Mouse (Mus musculus) large intestine, adult 2 months (tissue): ENCODE results near the gene Ptp4a2. TPM values are rescaled to one million over a fixed set of nuclear protein-coding genes. Genes with fewer than 3 reads are reported as not detected.
"Not testable (repeated sequence)": the region's sequence is repeated elsewhere in the genome, so short reads cannot be mapped to it uniquely, and the experiment has no call there.

Source experiments
- DNase-seq: peaks from one replicate; pipeline ENCODE4 v3.0.0-alpha.2; 2012; ENCODE audit warnings: low read depth, low spot score
- WGBS: fragments of 180-500 bp; shearing (Covaris S2); methylation state at CpG from one replicate; pipeline ENCODE4 v1.1.7; 2018; 5-methylcytosine and 5-hydroxymethylcytosine counted together
- polyA plus RNA-seq: library from polyadenylated mRNA; depleted of rRNA; stranded (reverse); fragments of >200 nt; gene quantifications from 2 replicates; pipeline ENCODE4 v1.2.3, GENCODE M21; 2012

Gene Ptp4a2
- polyA plus RNA-seq, 1 experiment, result 37.8 TPM

- 68% methylated on average over 7 of the region's 7 CpGs for WGBS
- no peak for DNase-seq
Observed at GRCm38 (mm10) chr4:129835296-129835695, 24.3 kb downstream of the Ptp4a2 start.

DNA sequence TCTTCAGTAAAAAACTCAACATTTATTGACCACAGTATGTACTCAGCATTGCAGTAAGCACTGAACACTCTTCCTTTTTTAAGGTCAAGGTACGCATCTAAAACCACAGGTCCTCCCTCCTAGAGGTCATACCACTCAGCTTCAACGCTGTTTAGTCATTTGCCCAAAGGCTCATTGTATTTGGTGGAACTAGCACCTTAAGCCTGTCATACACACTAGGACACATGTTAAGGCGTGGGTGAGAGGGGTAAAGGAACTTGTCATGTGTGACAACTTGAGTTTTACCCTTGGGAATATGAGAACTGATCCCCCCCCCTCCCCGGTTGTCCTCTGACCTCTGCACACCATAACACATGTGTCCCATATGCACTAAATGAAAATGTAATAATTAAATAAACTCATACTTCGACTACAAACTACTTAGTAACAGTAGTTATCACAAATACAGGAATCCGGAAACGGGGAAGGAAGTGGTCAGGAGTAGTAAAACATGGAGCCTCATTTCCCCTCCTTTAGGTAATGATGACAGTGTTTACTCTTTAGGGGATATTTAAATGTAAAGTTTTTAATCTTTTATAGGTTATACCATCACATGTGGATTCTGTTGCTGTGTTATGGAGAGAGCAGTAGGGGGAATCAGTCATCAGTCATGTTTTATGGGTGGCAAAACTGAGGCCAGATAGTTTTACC, 29.0 kb downstream of the Ptp4a2 start:
- 79% methylated on average over 7 of the region's 7 CpGs for WGBS
- DNase-seq, result no peak

DNA sequence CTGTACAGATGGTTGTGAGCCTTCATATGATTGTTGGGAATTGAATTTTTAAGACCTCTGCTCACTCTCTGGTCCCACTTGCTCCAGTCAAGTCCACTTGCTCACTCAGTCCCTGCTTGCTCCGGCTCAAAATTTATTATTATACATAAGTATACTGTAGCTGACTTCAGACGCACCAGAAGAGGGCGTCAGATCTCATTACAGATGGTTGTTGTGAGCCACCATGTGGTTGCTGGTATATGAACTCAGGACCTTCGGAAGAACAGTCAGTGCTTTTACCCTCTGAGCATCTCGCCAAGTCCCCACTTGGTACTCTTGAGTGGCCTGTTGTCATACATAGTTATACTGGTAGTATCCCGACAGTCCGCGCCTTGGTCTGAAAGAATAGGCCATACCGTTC, 35.8 kb downstream of the Ptp4a2 start:
- no peak for DNase-seq
- WGBS, result 82% methylated on average over 9 of the region's 9 CpGs

DNA sequence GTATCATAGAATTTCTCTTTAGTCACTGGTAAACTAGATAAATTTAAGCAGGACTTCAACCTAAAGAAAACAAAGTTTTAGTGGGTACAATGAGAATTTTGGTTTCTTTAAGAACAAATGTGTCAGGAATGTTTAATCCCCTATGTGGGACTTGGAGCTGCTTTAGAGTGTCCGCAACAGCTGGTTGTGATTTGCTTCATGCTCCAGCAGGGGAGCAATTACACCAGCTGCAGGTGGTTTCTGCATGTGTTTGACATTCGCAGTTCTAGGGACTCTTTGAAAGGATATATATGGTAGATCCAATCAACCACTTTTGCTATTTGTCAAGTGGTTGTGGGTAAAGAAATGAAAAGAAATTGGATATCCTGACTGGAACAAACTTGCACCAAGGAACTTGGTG, 39.5 kb downstream of the Ptp4a2 start:
- 96% methylated on average over 2 of the region's 2 CpGs for whole genome bisulfite sequencing
- DNase-seq, result no peak

DNA sequence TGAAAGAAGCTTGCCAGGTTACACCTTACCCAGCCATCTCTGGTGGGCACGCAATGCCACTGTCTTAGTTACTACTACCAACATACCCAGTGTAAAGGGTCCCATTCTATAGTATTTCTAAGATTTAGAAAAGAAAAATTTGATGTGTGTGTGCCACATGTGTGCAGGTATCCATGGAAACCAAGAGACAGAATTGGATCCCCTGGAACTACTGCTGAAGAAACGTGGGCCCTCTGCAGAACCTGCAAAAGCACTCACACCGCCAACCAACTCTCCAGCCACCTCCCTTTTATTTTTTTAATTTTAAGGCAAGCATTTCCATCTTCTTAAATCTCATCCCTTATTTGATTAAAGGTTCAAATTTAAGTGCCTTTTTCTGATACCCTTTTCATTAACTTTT, 40.8 kb downstream of the Ptp4a2 start:
- DNase-seq, result no peak
- 84% methylated on average over 3 of the region's 3 CpGs for WGBS

DNA sequence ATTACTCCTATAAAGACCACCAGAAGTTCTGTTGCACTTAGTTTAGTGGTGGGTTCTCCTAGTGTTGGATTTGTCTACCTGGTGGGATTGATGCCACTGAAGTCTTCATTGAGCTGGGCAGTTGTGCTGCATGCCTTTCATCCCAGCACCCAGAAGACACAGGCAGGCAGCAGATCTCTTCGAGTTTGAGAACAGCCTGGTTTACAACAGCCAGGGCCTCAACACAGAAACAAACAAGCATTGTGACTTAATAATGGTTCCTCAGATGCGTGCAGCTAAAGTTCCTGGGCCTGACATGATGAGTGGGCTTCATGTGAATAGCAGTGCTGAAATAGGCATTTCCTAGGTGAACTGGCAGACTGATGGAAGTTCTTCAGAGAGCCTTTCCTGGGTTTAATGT, 42.0 kb downstream of the Ptp4a2 start:
- no peak for DNase-seq
- 54% methylated on average over 2 of the region's 2 CpGs for WGBS

DNA sequence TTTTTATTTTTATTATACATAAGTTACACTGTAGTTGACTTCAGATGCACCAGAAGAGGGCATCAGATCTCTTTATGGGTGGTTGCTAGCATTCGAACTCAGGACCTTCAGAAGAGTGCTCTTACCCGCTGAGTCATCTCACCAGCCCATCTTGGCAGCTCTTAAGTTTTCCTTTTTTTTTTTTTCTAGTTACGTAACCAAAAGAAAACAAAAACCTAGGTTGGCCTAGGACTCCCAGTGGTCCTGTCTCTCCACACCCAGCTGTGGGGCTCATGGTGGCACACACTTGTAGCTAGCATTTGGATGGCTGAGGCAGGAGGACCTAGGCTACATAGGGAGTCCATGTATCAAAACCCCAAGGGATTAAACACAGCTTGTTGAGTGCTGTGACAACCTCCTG, 43.0 kb downstream of the Ptp4a2 start:
- no peak for DNase-seq
- 60% methylated on average over 3 of the region's 3 CpGs for WGBS

- no peak for DNase-seq
- 73% methylated on average over 3 of the region's 3 CpGs for WGBS
Observed at GRCm38 (mm10) chr4:129854615-129855014, 43.6 kb downstream of the Ptp4a2 start.

GRCm38 (mm10) chr4:129855051-129855970, 44.3 kb downstream of the Ptp4a2 start:
- 34% methylated on average over 16 of the region's 16 CpGs for whole genome bisulfite sequencing
- DNase-seq, result no peak

- DNase-seq, result no peak
- WGBS, result 92% methylated on average over 9 of the region's 9 CpGs
Observed at GRCm38 (mm10) chr4:129860456-129860855, 49.4 kb downstream of the Ptp4a2 start.

GRCm38 (mm10) chr4:129861400-129861799, 50.4 kb downstream of the Ptp4a2 start:
- WGBS, result 79% methylated on average over 8 of the region's 8 CpGs
- DNase-seq, result no peak

DNA sequence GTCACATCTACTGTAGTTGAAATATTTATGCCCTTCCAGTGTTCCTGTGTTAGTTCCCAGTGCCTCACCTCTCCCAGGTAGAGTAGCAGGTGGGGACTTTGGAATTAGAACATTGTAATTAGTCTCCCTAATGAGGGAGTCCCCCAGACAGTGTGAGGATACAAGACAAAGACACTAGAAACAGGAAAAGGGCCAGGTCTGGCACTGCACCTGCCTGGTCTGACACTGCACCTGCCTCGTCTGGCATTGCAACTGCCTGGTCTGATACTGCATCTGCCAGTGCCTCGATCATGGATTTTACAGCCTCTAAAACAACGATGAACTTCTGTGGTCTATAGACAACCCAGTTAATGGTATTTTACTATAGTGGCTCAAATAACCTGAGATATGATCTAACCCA, 51.3 kb downstream of the Ptp4a2 start:
- no peak for DNase-seq
- 34% methylated on average over 3 of the region's 3 CpGs for WGBS

- not testable (repeated sequence) for DNase-seq
- 99% methylated on average over 5 of the region's 5 CpGs for WGBS
Observed at GRCm38 (mm10) chr4:129866171-129866570, 55.2 kb downstream of the Ptp4a2 start.

DNA sequence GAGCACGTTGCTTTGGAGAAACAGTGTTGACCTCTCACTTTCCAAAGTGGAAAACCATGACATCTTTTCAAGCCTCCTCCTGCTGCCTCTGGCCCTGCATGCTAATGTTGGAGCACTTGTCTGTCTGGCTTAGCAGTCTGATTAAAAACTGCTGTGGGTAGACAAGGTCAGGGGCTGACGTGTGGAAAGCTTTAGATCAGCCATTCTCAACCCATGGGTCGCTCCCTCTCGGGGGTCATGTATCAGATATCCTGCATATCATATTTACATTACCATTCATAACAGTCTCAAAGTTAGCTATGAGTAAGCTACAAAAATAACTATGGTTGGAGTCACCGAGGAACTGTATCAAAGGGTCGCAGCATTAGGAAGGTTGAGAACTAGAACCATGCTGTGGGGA, 57.2 kb downstream of the Ptp4a2 start:
- no peak for DNase-seq
- WGBS, result 79% methylated on average over 6 of the region's 6 CpGs

GRCm38 (mm10) chr4:129870483-129870882, 59.5 kb downstream of the Ptp4a2 start:
- DNase-seq, result peak; percentile 55
- WGBS, result 35% methylated on average over 6 of the region's 6 CpGs

- 84% methylated on average over 9 of the region's 9 CpGs for WGBS
- no peak for DNase-seq
Observed at GRCm38 (mm10) chr4:129872376-129872922, 61.4 kb downstream of the Ptp4a2 start.

DNA sequence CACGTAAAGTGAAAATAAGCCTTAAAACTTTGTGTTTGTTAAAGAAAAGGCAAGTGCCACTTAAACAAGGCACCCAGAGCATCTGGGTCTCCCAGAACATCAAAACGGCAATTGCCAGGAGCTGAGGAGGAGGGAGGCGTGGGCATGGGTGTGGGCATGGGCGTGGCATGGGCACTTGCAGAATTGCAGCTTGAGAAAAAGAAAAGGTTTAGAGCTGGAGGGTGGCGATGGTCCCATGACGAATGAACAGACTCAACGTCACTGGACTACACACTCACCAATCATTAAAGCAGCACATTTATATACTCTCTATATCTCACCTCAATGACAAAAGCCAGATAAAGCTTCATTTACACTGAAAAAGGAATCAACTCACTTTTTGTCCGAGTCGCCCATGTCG, 63.8 kb downstream of the Ptp4a2 start:
- 45% methylated on average over 10 of the region's 10 CpGs for WGBS
- no peak for DNase-seq

DNA sequence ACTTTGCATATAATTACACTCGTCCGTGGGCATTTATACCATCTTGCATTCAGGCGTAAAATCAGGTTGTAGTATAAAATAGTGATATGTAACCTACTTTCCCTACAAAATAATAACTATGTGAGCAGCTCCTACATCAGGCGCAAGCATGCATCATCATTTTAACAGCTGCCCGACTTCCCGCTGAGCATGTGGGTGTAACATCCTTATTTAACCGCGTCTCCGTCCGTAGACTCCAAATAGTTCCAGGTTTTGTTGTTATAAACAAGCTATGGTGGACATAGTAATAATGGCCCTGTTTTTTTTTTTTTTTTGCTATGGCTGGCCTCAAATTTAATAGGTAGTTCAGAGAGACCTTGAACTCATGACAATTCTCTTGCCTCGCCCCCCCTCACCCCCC, 64.4 kb downstream of the Ptp4a2 start:
- 81% methylated on average over 11 of the region's 11 CpGs for WGBS
- no peak for DNase-seq

DNA sequence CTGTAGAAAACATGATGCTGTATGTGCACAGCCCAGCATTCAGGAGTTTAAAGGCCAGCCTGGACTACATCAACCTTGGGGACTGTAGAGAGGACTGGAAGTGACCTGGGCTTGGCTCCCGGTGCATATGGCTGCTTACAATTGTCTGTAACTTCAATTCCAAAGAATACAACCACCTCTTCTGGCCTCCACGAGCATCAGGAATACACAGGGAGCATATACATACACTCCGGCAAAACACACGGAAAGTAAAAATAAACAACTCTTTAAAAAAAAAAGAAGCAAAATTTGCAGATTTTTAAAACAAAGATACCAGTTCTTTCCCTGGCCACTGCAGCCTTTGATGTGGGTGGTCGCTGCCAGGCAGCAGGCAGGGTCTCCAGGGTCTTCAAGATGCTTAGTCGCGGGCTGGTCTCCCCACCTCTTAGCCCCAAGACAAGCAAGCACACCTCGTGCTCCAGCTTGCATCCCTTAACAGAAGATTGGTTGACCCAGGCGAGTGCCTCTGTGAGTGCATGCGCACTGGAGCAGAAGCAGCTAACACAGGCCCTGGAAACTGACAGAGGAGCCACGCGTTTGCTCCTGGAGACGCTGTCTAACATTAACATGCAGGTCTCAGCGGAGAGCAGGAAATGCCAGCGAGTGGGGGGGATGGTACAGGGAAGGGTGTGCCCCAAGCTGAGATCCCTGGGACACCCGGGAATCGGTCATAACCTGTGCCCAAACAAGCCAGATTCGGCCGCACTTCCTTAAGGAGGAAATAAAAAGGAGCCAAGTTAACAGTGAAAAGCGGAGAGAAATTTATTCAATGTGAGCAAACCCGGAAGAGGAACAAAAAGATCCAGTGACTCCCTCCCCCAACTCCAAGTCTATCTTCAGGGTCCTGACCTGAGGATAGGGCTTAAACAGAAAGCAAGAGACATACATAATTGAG, 66.1 kb downstream of the Ptp4a2 start:
- 12% methylated on average over 21 of the region's 21 CpGs for WGBS
- peak; percentile 76 for DNase-seq
